Mouse (Mus musculus) embryonic fibroblast, embryonic 13.5 days (primary cell): ENCODE data around the gene Kansl1. TPM values are rescaled to one million over a fixed set of nuclear protein-coding genes. Genes with fewer than 3 reads are reported as not detected.

Source experiments
- H3K27ac ChIP-seq: 2 replicates; pipeline ENCODE4 v1.5.1; 2012; ENCODE audit warnings: low read length, control low read depth, inconsistent platforms; ENCODE audit not compliant: insufficient read depth
- H3K4me1 ChIP-seq: 2 replicates; pipeline ENCODE4 v1.6.1; 2011; ENCODE audit warnings: low read length; ENCODE audit not compliant: control insufficient read depth, insufficient read depth
- H3K4me3 ChIP-seq: 2 replicates; pipeline ENCODE4 v1.5.1; 2011; ENCODE audit warnings: mild to moderate bottlenecking, control low read depth, low read length; ENCODE audit not compliant: insufficient read depth
- CTCF ChIP-seq: IDR thresholded peaks from 2 replicates; pipeline ENCODE4 v1.5.1; 2011; ENCODE audit warnings: mild to moderate bottlenecking, control low read depth, low read length, moderate library complexity, borderline replicate concordance; ENCODE audit not compliant: insufficient read depth
- POLR2A ChIP-seq: IDR thresholded peaks from 2 replicates; pipeline ENCODE4 v1.6.1; 2011; ENCODE audit warnings: low read depth, mild to moderate bottlenecking, control low read depth, low read length, moderate library complexity
- polyA plus RNA-seq: library from polyadenylated mRNA; stranded (reverse); fragments of >200 nt; gene quantifications from 2 replicates; pipeline ENCODE4 v1.2.4, GENCODE M21; 2011; ENCODE audit warnings: low read depth; ENCODE audit not compliant: missing spikeins, insufficient read length

The Kansl1 gene
- polyA plus RNA-seq, 1 experiment: 66.2 TPM

DNA sequence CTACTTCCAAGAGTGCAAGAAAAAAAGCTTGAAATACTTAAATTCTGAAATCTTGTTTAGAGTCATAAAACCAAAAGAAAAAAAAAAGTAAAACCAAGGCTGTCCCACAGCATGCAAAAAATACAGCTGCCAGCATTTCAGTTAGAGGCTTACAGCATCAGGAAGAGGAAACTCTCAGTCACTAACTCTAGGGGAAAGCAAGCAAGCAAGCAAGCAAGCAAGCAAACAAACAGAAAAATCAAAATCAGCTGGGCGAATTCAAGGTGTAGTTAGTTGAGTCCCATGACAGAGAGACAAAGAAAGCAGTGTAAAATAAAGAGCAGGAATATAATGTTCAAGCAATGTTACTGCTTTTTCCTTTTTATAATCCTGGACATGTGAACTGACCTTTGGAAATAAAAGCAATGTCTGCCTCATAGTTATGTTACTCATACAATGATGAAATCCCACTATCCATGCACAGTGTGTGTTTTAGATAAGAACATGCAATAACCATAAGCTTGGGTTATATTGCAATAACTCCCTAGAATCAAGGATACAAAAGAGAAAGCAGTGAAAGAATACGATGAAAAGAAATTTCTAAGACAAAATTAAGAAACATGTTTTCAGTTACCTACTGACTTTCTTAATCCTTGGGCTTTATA lies 85.4 kb downstream of the Kansl1 start:
- Histone ChIP-seq H3K27ac (no peak overlapping the region), H3K4me3 (no peak overlapping the region), H3K4me1 (no peaks in the 10 kb centered on the region)
- TF ChIP-seq POLR2A: no peak
- TF ChIP-seq CTCF: no peak

DNA sequence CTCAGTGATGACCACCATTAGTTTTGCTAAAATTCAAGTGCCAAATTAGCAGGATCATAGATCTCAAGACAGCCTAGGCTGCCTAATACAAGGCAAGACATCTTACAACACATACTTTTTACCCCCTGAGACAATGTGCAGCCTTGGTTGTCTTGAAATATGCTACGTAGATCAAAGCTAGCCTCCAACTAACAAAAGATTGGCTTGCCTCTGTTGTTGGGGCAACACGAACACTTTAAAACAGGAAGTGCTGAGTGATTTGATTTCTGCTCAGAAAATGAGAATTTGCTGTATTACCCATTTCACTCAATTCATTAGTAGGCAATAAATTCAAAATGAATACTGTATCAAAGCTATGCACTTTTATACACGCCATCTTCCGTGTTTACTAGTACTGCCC lies 86.8 kb downstream of the Kansl1 start:
- no peak overlapping the region for H3K4me3 ChIP-seq
- TF ChIP-seq CTCF: no peak
- no peak for TF ChIP-seq POLR2A
- no peaks in the 10 kb centered on the region for H3K4me1 ChIP-seq
- H3K27ac ChIP-seq: no peak overlapping the region

DNA sequence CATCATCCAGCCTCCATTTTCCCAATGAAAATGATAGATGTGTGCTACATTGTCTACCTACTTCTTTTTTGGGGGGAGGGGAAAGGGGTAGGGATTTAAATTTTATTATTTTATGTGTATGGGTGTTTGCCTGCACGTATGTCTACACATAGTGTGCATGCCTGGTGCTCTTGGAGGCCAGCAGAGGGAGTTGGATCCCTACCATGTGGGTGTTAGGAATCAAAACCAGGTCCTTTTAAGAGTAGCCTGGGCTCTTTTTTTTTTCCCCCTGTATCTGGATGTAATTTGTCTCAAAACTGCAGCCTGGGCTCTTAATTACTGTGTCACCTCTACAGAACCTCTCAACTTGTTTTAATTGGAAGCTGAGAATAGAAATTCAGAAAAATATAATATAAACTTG lies 89.0 kb downstream of the Kansl1 start:
- Histone ChIP-seq H3K4me1 (no peaks in the 10 kb centered on the region), H3K27ac (no peak overlapping the region), H3K4me3 (no peak overlapping the region)
- no peak for TF ChIP-seq POLR2A
- TF ChIP-seq CTCF: peak; percentile 30; the same call in 1 of the 2 replicates

DNA sequence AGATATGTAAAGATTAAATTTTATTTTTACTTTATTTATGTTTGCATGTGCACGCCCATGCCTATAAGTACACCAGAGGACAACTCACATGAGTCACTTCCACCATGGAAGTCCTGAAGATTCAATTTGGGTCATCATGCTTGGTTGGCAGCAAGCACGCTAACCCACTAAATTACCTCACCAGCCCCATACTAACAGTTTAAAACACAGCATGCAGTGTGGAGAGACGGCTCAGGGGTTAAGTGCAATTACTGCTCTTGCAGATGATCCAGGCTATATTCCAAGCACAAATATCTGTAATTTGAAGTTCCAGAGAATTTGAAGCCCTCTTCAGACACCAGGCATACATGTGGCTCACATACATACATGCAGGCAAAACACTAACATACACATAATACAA lies 92.4 kb downstream of the Kansl1 start:
- H3K27ac ChIP-seq: no peak overlapping the region
- no peak overlapping the region for H3K4me3 ChIP-seq
- TF ChIP-seq POLR2A (no peak), CTCF (no peak)
- H3K4me1 ChIP-seq: no peaks in the 10 kb centered on the region

DNA sequence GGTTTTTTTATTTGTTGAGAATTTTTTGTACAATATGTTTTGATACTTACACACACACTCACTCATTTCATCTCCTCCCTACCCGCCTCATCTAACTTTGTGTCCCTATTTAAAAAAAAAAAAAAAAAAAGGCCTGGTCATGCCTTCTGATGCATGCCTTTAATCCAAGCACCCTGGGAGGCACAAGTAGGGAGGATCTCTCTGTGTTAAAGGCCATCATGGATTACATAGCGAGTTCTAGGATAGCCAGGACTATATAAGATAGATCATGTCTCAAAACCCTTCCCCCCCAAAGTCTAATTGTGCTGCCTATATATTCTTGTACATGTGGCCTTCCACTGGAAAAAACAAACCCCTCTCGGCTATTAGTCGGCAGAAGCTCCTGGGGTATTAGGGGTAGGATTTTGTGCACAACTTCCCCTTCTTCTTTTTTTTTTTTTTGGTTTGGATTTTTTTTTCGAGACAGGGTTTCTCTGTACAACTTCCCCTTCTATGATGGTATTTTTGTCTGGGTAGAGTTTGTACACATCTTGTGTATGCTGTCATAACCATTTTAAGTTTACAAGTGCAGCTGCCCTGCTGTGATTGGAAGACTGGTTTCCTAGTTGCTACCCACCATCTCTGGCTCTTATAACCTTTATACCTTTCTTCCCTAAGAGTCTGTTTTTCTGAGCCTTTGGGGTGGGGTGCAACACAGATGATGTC lies 101.0 kb downstream of the Kansl1 start:
- Histone ChIP-seq H3K4me3 (no peak overlapping the region), H3K4me1 (peaks cover 4% of the 10 kb centered on the region), H3K27ac (no peak overlapping the region)
- TF ChIP-seq POLR2A (no peak), CTCF (no peak)

DNA sequence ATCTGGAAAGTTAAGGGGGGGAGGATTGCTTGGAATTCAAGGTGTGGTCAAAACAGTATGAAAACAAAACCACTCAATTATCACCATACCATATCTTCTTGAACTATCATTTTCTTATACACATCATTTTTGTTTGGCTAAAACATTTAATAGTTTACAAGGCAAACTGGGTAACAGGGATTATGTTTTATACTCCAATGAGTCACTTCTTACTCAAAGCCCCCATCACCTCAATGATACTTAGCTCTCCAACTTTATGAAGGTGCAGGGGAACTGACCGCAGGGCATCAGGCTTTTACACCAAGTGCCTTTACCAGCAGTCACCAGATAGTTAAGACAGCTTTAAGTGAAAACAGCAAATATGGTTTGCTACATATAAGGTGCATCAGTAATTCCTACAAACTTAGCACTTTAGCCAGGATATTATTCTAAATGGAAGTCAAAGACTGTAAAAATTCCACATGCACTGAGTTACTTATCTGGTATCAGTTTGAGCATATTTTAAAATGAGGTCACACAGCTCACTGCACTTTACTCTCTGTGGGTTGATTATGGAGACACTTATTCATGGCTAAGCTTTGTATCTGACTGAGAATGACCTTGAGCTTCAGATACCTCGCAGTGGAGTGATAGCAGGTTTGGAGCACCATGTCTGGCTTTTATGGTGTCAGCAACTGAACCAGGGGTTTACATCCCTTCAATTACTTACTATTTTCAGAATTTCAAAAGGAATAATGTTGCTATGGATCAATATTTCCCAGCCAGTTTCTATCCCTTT lies 104.6 kb downstream of the Kansl1 start:
- TF ChIP-seq CTCF (no peak), POLR2A (no peak)
- peak overlapping the region; percentile 18; the same call in 1 of the 2 replicates for H3K27ac ChIP-seq
- peaks cover 6% of the 10 kb centered on the region for H3K4me1 ChIP-seq
- H3K4me3 ChIP-seq: no peak overlapping the region

DNA sequence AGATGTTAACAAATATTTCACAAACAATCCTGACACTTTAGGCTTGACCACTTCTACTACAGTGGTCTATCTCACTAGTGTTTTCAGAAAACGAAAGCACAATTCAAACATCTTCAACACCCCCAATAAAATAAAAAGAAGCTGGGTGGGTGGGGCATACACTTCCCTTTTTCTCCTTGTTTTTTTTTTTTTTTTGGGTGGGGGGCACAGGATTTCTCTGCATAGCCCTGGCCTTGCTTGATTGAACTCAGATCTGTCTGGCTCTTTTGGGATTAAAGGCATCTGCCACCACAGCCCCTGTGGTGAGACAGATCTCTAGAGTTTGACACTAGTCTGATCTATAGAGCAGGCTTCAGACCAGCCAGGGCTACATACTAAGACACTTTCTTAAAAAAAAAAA lies 106.0 kb downstream of the Kansl1 start:
- TF ChIP-seq CTCF (no peak), POLR2A (no peak)
- Histone ChIP-seq H3K4me3 (no peak overlapping the region), H3K4me1 (peaks cover 6% of the 10 kb centered on the region), H3K27ac (no peak overlapping the region)

DNA sequence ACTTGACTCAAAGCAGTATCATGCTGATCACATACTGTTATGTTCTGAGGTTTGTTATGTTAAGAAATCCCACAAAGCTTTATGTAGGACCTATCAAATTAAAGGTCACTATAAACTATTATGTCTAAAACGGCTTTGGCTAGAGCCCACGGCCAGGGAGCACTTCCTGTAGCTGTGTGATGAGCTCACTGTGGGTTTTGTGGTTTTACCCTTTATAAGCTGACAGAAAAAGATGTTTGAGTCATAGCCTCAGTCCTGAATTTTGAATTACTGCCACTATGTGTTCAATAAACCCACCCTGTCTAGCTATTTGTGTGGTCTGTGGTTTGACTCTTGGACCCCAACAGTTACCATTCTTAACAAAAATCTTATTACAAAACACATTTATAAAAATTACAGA lies 106.9 kb downstream of the Kansl1 start:
- Histone ChIP-seq H3K27ac (no peak overlapping the region), H3K4me1 (peaks cover 6% of the 10 kb centered on the region; the same call in 1 of the 2 replicates), H3K4me3 (no peak overlapping the region)
- TF ChIP-seq POLR2A (no peak), CTCF (no peak)

DNA sequence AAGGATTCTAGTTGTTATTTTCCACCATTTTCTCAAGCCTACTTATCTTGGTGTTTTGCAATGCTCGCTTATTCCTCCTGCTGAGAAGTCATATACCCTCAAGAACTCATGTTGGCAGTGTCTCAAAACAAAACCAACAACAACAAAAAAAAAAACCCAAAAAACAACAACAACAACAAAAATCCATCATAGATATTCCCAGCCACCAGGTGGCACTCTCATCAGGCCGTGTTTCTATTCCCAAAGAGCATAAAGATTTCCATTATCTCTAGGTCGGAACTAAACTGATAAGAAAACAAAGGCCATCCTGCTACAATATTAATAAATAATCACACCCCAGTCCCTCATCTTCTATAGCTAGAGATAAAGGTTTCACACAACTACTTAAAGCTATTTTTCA lies 121.7 kb downstream of the Kansl1 start:
- H3K4me3 ChIP-seq: no peak overlapping the region
- H3K4me1 ChIP-seq: no peaks in the 10 kb centered on the region
- H3K27ac ChIP-seq: no peak overlapping the region
- no peak for TF ChIP-seq POLR2A
- no peak for TF ChIP-seq CTCF

DNA sequence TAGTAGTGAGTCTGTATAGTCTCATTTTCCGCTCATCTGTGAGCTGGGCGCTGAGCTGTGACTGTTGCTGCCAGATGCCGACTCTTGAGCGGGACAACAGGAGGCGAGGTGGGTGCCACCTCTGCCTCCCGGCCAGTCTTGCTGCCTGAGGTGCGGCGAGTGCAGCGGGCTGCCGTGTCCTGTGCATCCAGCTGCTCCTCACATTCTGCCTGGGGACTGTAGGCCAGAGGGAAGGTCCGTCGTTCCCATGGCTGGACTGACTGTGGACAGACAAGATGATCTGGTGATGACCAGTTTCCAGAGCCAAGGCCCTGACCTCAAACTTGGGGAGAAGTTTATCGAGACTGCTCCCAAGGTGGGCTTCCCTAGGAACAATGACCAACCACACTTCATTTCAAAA lies 133.7 kb downstream of the Kansl1 start:
- Histone ChIP-seq H3K27ac (no peak overlapping the region), H3K4me1 (no peaks in the 10 kb centered on the region), H3K4me3 (no peak overlapping the region)
- TF ChIP-seq POLR2A (no peak), CTCF (no peak)
